Mouse (Mus musculus) heart, postnatal 0 days (tissue): ENCODE data around the gene Gm436.

Experiments
- CTCF ChIP-seq: IDR thresholded peaks from 2 replicates; pipeline ENCODE4 v1.5.1; 2016; ENCODE audit warnings: antibody characterized with exemption, control low read depth, low read depth
- EP300 ChIP-seq: IDR thresholded peaks from 2 replicates; pipeline ENCODE4 v1.6.1; 2016; ENCODE audit warnings: antibody characterized with exemption, low read depth

- no peak for TF ChIP-seq CTCF
- no peak for TF ChIP-seq EP300
Observed at GRCm38 (mm10) chr4:144718288-144718687, 32.1 kb upstream of the Gm436 start.
